In genomic region chr5:122668981-122669897, GRCm38 (mm10) we compare ENCODE assay signal across 24 mouse cellular contexts. TPM values are rescaled to one million over a fixed set of nuclear protein-coding genes. Genes with fewer than 3 reads are reported as not detected.
DNase-seq lines count a peak whose midpoint lies in the region; ATAC-seq lines count a peak whose summit lies in the region.
"Had no signal": no experiment of that assay in that cellular context is flagged by ENCODE, and none has a peak within 500 bp of the region (broad histone marks: within the 10 kb centered on the region; RNA-seq: fewer than 3 reads in every experiment).

No protein-coding gene starts in this region.

- H3K27me3 ChIP-seq in forebrain, embryonic 15.5 days: no peaks in the 10 kb centered on the region
- H3K27me3 ChIP-seq: liver, embryonic 13.5 days; lung, embryonic 15.5 days; midbrain, embryonic 13.5 days; stomach, embryonic 15.5 days had no signal

- no peaks in the 10 kb centered on the region for H3K4me1 ChIP-seq in forebrain, embryonic 15.5 days
- H3K4me1 ChIP-seq: lung, embryonic 15.5 days; stomach, embryonic 15.5 days had no signal

- H3K4me2 ChIP-seq in forebrain, embryonic 15.5 days (replicated peaks): no peak overlapping the region
- H3K4me2 ChIP-seq: liver, embryonic 13.5 days; lung, embryonic 15.5 days; midbrain, embryonic 13.5 days; stomach, embryonic 15.5 days had no signal

- no peaks in the 10 kb centered on the region for H3K9me3 ChIP-seq in forebrain, embryonic 15.5 days
- H3K9me3 ChIP-seq: hindbrain, embryonic 10.5 days; limb, embryonic 10.5 days; liver, embryonic 13.5 days; lung, embryonic 15.5 days; midbrain, embryonic 13.5 days; stomach, embryonic 15.5 days had no signal

- H3K79me2 ChIP-seq in macrophage (ENCODE audit: inconsistent target): no peaks in the 10 kb centered on the region

- H3K9ac ChIP-seq in forebrain, embryonic 15.5 days (replicated peaks): no peak overlapping the region
- H3K9ac ChIP-seq: liver, embryonic 13.5 days; lung, embryonic 15.5 days; midbrain, embryonic 13.5 days; stomach, embryonic 15.5 days had no signal

- peaks cover 71% of the 10 kb centered on the region for H3K36me3 ChIP-seq in macrophage (ENCODE audit: inconsistent target)
- no peaks in the 10 kb centered on the region for H3K36me3 ChIP-seq in forebrain, embryonic 15.5 days
- H3K36me3 ChIP-seq: hindbrain, embryonic 10.5 days; limb, embryonic 10.5 days; liver, embryonic 13.5 days; lung, embryonic 15.5 days; midbrain, embryonic 13.5 days; stomach, embryonic 15.5 days had no signal

- 40% methylated on average over 15 of the region's 15 CpGs for WGBS in macrophage (ENCODE audit: missing documents)
- WGBS in forebrain, embryonic 15.5 days: 84% methylated on average over 15 of the region's 15 CpGs

- peak; percentile 26 for ATAC-seq in CD4-positive, CD25-positive, alpha-beta regulatory T cell, adult 4 months
- peak; percentile 59 for ATAC-seq in granulocyte monocyte progenitor cell, adult 5-6 weeks (replicated peaks; ENCODE audit: poor library complexity, severe bottlenecking)
- ATAC-seq in forebrain, embryonic 15.5 days (replicated peaks): no peak
- ATAC-seq: forebrain, embryonic 14.5 days; midbrain, embryonic 13.5 days had no signal

- H3K4me3 ChIP-seq in macrophage (ENCODE audit: inconsistent target): no peak overlapping the region
- H3K4me3 ChIP-seq in forebrain, embryonic 15.5 days: no peak overlapping the region
- H3K4me3 ChIP-seq: erythroblast, embryonic 14.5 days; heart, adult 2 months; hindbrain, embryonic 10.5 days; left cerebral cortex, adult 2 months; limb, embryonic 10.5 days; liver, embryonic 13.5 days; lung, embryonic 15.5 days; midbrain, embryonic 13.5 days; stomach, embryonic 15.5 days had no signal

- peak; percentile 41 for DNase-seq in kidney, adult 9 months
- no peak for DNase-seq in kidney, postnatal 10 days
- no peak for DNase-seq in cerebellum, adult 9-10 months
- DNase-seq in thymus, adult 18-20 months: no peak
- DNase-seq: adrenal gland, adult 8-10 months; B cell, adult 2 months; cerebellum, adult 18-20 months; gastrocnemius, postnatal 14 days; heart, adult 2 months; liver, embryonic 13.5 days; right cerebral cortex, postnatal 14 days; thymus, postnatal 14 days had no signal

- peak overlapping the region; percentile 48 for H3K27ac ChIP-seq in macrophage
- H3K27ac ChIP-seq in forebrain, embryonic 15.5 days (replicated peaks): no peak overlapping the region
- H3K27ac ChIP-seq: heart, adult 2 months; hindbrain, embryonic 10.5 days; left cerebral cortex, adult 2 months; limb, embryonic 10.5 days; liver, embryonic 13.5 days; lung, embryonic 15.5 days; midbrain, embryonic 13.5 days; stomach, embryonic 15.5 days had no signal

RNA-seq across cellular contexts. Expression of gene P2rx7, which starts 25.5 kb away (rescaled TPM):
- polyA plus RNA-seq in CD4-positive, CD25-positive, alpha-beta regulatory T cell, adult 4 months (2017; shearing (Covaris generic)): 100 to 1,000 TPM in 1 of 2 experiments, 10 to 100 TPM in 1; 64.6 to 103 TPM
- total RNA-seq in granulocyte monocyte progenitor cell, adult 5-6 weeks (2014; fragmentation: Nextera tagmentation): 6.8 and 16.7 TPM in 2 replicates
- 7.6 and 18.3 TPM in 2 replicates for total RNA-seq in granulocyte monocyte progenitor cell, adult 5-6 weeks (2017)
- 100 to 1,000 TPM in 17 of 26 experiments, 10 to 100 TPM in 9; 73.4 to 206 (median 130) TPM for total RNA-seq in macrophage (2018; cell fraction: chromatin; rRNA removed)
- 10 to 100 TPM; 32.7 to 82.9 (median 53.9) TPM for total RNA-seq in macrophage (2018; cell fraction: cytosol; rRNA removed)
- 100 to 1,000 TPM in 18 of 26 experiments, 10 to 100 TPM in 8; 59.7 to 190 (median 119) TPM for total RNA-seq in macrophage (2018; cell fraction: nucleus; rRNA removed)
- polyA plus RNA-seq in macrophage (2018): 38.1 to 80.9 TPM (median 46.6 TPM) in 3 replicates
- polyA plus RNA-seq in forebrain, embryonic 15.5 days (2015; fragmentation: Nextera tagmentation; extraction: Ambion mirVana): 1.4 and 1.8 TPM in 2 replicates
- polyA plus RNA-seq: erythroblast, embryonic 14.5 days; limb, embryonic 10.5 days had no signal

RNA-seq across cellular contexts. Expression of gene P2rx4, which starts 38.1 kb away (rescaled TPM):
- 10 to 100 TPM; 41.2 to 68.7 TPM for polyA plus RNA-seq in CD4-positive, CD25-positive, alpha-beta regulatory T cell, adult 4 months (2017; shearing (Covaris generic))
- 40.6 and 45.9 TPM in 2 replicates for total RNA-seq in granulocyte monocyte progenitor cell, adult 5-6 weeks (2014; fragmentation: Nextera tagmentation)
- total RNA-seq in granulocyte monocyte progenitor cell, adult 5-6 weeks (2017): 7.2 and 17.1 TPM in 2 replicates
- 1,000 to 10,000 TPM in 5 of 26 experiments, 100 to 1,000 TPM in 21; 271 to 1,208 (median 683) TPM for total RNA-seq in macrophage (2018; cell fraction: chromatin; rRNA removed)
- total RNA-seq in macrophage (2018; cell fraction: cytosol; rRNA removed): 100 to 1,000 TPM; 257 to 838 (median 484) TPM
- 1,000 to 10,000 TPM in 10 of 26 experiments, 100 to 1,000 TPM in 16; 418 to 1,412 (median 857) TPM for total RNA-seq in macrophage (2018; cell fraction: nucleus; rRNA removed)
- polyA plus RNA-seq in macrophage (2018): 203 to 517 TPM (median 444 TPM) in 3 replicates
- 8.8 and 9.4 TPM in 2 replicates for polyA plus RNA-seq in forebrain, embryonic 15.5 days (2015; fragmentation: Nextera tagmentation; extraction: Ambion mirVana)

RNA-seq across cellular contexts. Expression of gene Ift81, which starts 54.9 kb away (rescaled TPM):
- 1 to 10 TPM; 6.6 to 7.8 TPM for polyA plus RNA-seq in CD4-positive, CD25-positive, alpha-beta regulatory T cell, adult 4 months (2017; shearing (Covaris generic))
- total RNA-seq in granulocyte monocyte progenitor cell, adult 5-6 weeks (2014; fragmentation: Nextera tagmentation): 0.67 and 1.5 TPM in 2 replicates
- 2.7 and 9.5 TPM in 2 replicates for total RNA-seq in granulocyte monocyte progenitor cell, adult 5-6 weeks (2017)
- 1 to 10 TPM in 23 of 26 experiments, under 1 TPM in 1, not detected in 2; 0.70 to 7.9 (median 4.5) TPM for total RNA-seq in macrophage (2018; cell fraction: chromatin; rRNA removed)
- 1 to 10 TPM in 20 of 26 experiments, under 1 TPM in 6; 0.66 to 2.5 (median 1.2) TPM for total RNA-seq in macrophage (2018; cell fraction: cytosol; rRNA removed)
- total RNA-seq in macrophage (2018; cell fraction: nucleus; rRNA removed): 1 to 10 TPM in 24 of 26 experiments, not detected in 2; 1.0 to 6.3 (median 2.8) TPM
- polyA plus RNA-seq in macrophage (2018): 1.1 to 2.5 TPM (median 1.2 TPM) in 3 replicates
- 64.3 and 67.0 TPM in 2 replicates for polyA plus RNA-seq in forebrain, embryonic 15.5 days (2015; fragmentation: Nextera tagmentation; extraction: Ambion mirVana)
- polyA plus RNA-seq: erythroblast, embryonic 14.5 days had no signal

Comparison
In these comparisons a context has a peak if more than half of its experiments do, and no peak if none do; other contexts are left out.
1. RNA of gene P2rx7, which starts 25.5 kb away (polyA plus RNA-seq): 64.6 to 103 TPM in CD4-positive, CD25-positive, alpha-beta regulatory T cell, adult 4 months and 38.1 to 80.9 TPM in macrophage; 1.4 to 1.8 TPM in forebrain, embryonic 15.5 days; every median in the first group is over 10 times any median in the second.